Mouse (Mus musculus) CD4-positive, CD25-positive, alpha-beta regulatory T cell, adult 2 months (primary cell): ENCODE results near the gene Cuta.

Experiments
- DNase-seq: peaks from one replicate; pipeline ENCODE4 v3.0.0-alpha.2; 2012; ENCODE audit warnings: low read depth, low spot score

Gene Cuta

GRCm38 (mm10) chr17:26939178-26939972 lies at the start of gene Cuta:
Cuta (minus strand) TSS chr17:26939569.
- peak; percentile 100 for DNase-seq

- no peak for DNase-seq
Observed at GRCm38 (mm10) chr17:26985503-26986179, 46.3 kb upstream of the Cuta start.

- DNase-seq: no peak
Observed at GRCm38 (mm10) chr17:26983382-26983781, 44.0 kb upstream of the Cuta start.

GRCm38 (mm10) chr17:26981050-26981449 lies 41.7 kb upstream of the Cuta start:
- peak; percentile 60 for DNase-seq

GRCm38 (mm10) chr17:26979426-26979825 lies 40.1 kb upstream of the Cuta start:
- no peak for DNase-seq

- peak; percentile 49 for DNase-seq
Observed at GRCm38 (mm10) chr17:26977354-26977753, 38.0 kb upstream of the Cuta start.

- peak; percentile 30 for DNase-seq
Observed at GRCm38 (mm10) chr17:26975415-26975814, 36.0 kb upstream of the Cuta start.

- DNase-seq: no peak
Observed at GRCm38 (mm10) chr17:26974547-26974946, 35.2 kb upstream of the Cuta start.

- DNase-seq: peak; percentile 96
Observed at GRCm38 (mm10) chr17:26972703-26973574, 33.6 kb upstream of the Cuta start, which contains the start of gene Zbtb9. Zbtb9 (plus strand) TSS chr17:26973167.

- DNase-seq: no peak
Observed at GRCm38 (mm10) chr17:26972107-26972506, 32.7 kb upstream of the Cuta start.

GRCm38 (mm10) chr17:26971247-26971905 lies 32.0 kb upstream of the Cuta start:
- DNase-seq: no peak

- no peak for DNase-seq
Observed at GRCm38 (mm10) chr17:26970221-26970620, 30.9 kb upstream of the Cuta start.

GRCm38 (mm10) chr17:26969257-26969656 lies 29.9 kb upstream of the Cuta start:
- DNase-seq: no peak

- DNase-seq: no peak
Observed at GRCm38 (mm10) chr17:26968200-26968611, 28.8 kb upstream of the Cuta start.

GRCm38 (mm10) chr17:26967477-26967876 lies 28.1 kb upstream of the Cuta start:
- no peak for DNase-seq

GRCm38 (mm10) chr17:26966993-26967392 lies 27.6 kb upstream of the Cuta start:
- DNase-seq: no peak

GRCm38 (mm10) chr17:26961572-26962240 lies 22.3 kb upstream of the Cuta start:
- no peak for DNase-seq

- DNase-seq: no peak
Observed at GRCm38 (mm10) chr17:26959815-26960214, 20.4 kb upstream of the Cuta start.

- DNase-seq: no peak
Observed at GRCm38 (mm10) chr17:26958880-26959279, 19.5 kb upstream of the Cuta start.

- DNase-seq: no peak
Observed at GRCm38 (mm10) chr17:26957872-26958271, 18.5 kb upstream of the Cuta start.

- no peak for DNase-seq
Observed at GRCm38 (mm10) chr17:26956895-26957294, 17.5 kb upstream of the Cuta start.
